Mouse (Mus musculus): ENCODE measurements around the gene Trim15. TPM values are rescaled to one million over a fixed set of nuclear protein-coding genes. Genes with fewer than 3 reads are reported as not detected.
A peak's percentile ranks its signal among the peaks of the same experiment; 100 is the strongest.

The Trim15 gene
- total RNA-seq, 2 experiments from 2014 or later = not detected

DNA sequence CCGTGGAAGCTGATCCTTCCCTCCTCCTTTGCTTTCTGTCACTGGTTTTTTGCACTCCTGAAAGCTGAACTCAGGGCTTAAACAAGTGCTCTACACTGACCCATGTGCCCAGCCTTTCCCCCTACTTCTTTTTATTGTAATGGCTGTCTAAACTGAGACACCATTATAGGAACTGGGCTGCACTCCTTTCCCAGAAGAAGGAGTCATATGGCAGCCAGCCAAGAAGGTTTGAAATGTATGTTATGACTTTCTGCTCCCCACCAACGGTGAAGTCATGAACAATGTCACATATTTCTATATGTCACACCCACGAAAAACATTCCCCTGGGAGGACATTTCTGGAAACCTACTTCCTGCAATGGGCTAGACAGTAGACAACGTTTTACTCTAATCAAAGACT, 7.6 kb upstream of the Trim15 start:
- no peak for DNase-seq

DNA sequence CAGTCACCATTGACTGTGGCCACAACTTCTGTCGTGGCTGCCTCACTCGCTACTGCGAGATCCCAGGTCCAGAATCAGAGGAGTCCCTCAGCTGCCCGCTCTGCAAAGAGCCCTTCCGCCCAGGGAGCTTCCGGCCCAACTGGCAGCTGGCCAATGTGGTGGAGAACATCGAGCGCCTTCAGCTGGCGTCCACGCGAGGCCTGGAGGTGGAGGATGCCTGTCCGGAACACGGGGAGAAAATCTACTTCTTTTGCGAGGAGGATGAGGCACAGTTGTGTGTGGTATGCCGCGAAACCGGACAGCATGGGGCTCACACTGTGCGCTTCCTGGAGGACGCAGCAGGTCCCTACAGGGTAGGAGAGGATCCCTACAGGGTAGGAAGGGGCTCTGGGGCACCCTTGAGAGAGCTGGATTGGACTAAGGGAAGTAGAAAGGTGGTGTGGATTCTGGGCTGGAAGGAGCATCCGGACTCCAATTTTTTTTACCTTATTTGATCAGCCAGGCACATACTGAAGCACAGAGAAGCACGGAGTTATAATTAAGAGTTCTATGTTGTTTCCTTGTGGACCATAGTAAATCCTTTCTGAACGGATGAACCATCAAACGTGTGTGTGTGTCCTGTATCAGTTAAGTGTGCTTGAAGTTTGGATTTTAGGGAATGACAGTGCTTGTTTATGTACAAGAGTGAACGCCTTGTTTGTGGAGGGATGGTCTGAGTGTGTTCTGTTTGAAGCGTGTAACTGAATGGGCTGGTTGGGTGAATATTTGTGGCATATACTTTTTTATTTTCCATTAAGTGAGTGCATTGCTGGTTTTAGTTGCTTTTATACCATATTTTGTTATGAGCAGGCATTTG, 3.2 kb upstream of the Trim15 start:
- intact Hi-C loops (cut with DNase I) = no loop called here
- peak; percentile 13 to 46 for DNase-seq

More for the DNA sequence above, 7.6 kb upstream of the Trim15 start:
- intact Hi-C loops (cut with DNase I) = no loop called here

DNA sequence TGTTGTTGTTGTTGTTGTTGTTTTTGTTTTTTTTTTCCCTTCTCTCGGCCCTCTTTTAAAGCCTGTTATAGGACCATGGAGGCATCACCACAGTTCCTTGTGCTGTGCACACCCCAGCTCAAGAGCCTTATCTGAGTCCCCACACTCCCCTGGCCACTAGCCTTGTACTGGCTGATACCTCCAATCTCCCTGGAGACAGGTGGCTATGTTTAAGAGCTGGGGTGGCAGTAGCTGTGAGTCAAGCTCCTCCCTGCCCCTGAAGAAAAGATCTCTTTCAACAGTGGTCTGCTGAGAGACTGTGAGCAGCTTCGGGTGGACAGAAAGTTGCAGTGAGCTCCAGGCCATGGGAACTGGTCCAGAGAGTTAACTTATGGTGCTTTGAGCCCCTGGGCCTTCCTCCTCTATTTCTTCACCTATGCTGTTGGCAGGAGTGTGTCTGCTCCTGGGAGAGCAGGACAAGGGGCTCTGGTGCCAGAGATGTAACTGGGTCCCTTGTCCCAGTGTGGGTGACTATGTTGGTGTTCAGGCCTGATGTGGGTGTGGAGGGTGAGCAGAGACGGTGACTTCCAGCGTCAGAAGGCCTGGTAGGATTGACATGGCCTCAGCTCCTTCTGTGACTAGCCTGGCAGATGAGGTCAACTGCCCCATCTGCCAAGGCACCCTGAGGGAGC, 2.4 kb upstream of the Trim15 start, which contains the start of gene Trim10:
TSS of gene Trim10 (plus strand) at position 291 of the 671 bp plus-strand sequence.
- no peak for DNase-seq
- intact Hi-C loops (cut with DNase I) = no loop called here

DNA sequence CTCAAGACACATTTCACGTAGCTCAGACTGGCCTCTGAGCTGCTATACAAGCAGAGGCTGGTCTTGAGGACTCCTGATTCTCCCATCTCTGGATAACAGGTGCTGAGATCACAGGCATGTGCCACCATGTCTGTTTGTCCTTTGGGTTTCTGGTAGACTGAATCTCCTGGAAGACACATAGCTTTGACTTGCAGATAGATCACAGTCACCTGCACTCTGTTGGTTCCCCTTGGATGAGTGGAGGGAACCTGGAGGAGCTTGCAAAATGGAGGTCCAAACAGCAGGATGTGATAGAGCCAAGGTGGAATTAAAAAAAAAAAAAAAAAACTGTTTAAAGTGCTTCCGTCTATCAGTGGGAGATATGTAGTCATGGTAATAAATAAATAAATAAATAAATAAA, 1.8 kb upstream of the Trim15 start:
- no peak for DNase-seq
- intact Hi-C loops (cut with DNase I) = no loop called here

DNA sequence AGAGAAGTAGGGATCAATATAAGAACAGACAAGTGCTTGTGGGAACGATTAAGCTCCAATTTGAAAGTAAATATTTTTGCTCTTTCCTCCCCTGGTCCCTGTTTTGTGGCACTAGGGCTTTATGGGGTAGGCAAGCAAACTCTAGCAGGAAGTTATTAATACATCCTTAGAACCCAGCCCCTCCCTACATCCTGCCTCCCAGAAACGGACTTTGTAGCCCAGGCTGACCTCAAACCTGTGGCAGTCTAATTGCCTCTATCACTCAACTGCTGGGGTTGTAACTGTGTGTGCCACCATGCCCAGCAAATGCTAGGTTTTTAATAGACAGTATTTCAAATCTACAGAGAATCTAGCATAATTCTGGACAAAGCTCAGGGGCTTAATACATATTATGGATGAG, 5.3 kb downstream of the Trim15 start:
- intact Hi-C loops (cut with DNase I) = no loop called here
- DNase-seq = no peak

DNA sequence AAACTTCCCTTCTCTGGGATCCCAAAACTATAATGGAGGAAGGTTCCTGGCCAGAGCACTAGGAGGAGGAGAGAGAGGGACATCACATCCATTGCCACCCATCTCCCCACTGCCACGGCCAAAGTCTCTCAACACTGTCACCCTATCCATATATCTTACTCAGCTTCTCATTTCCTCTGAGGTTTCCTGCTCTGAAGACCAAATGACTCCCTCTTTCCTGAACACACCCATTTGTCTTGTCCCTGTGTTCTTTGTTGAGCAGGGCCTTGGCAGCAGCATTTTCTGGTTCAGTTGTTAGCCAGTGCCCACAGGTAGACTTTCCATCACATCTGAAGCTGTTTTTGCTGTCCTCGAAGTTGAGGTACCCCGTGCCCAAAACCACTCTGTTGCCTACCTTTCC, 8.8 kb downstream of the Trim15 start:
- intact Hi-C loops (cut with DNase I) = no loop called here
- no peak for DNase-seq

DNA sequence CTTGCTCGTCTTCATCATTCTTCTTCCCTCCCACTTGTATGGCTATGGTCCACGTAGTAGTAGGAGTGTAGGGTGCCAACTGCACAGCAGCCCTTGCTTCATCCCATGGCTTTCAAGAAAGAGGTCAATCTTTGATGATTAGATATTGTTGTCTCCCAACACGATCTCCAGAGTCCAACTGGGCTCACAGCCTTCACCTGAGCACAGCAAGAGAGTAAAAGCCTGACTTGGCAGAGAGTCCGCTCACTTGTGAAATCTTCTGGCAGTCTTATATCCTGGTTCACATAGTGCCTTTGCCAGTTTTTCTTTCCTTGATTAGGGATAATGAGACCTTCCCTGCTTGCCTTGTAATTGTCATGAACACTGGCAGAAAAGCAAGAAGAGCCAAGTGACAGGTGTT, 10.8 kb downstream of the Trim15 start:
- DNase-seq = no peak
- intact Hi-C loops (cut with DNase I) = no loop called here

DNA sequence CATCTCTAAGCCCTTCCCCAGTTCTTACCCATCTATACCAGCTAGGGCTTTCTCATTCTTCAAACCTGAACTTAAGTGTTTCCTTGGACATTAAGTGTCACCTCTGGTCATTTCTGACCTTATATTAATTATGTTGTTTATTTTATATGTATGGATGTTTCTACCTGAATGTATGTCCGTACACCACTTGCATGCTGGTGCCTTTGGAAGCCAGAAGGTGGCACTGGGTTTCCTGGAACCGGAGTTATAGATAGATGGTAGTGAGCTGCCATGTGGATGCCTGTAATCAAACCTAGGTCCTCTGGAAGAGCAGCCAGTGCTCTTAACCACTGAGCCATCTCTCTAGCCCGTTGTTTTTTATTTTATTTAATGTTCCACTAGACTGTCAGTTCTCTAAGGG, 11.5 kb downstream of the Trim15 start:
- intact Hi-C loops (cut with DNase I) = no loop called here
- DNase-seq = no peak

DNA sequence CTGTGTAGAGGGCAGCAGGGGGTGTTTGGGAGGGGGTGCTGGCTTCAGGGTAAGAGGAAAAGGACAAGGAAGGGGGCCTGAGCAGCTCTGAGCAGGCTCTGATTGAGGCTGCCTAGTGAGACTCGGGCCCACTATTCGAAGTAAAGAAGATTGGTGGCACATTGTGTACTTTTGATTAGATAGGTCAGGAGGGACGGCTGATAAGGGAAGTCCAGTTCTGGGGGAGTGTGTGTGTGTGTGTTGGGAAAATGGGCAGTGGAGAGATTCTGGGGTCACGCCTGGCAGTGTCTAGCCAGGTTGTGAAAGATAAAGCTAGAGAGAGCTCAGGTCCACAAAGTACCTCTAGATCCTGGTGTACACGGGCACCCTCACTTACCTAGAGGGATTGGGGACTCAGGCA, 15.4 kb downstream of the Trim15 start:
- no peak for DNase-seq
- intact Hi-C loops (cut with DNase I) = no loop called here

DNA sequence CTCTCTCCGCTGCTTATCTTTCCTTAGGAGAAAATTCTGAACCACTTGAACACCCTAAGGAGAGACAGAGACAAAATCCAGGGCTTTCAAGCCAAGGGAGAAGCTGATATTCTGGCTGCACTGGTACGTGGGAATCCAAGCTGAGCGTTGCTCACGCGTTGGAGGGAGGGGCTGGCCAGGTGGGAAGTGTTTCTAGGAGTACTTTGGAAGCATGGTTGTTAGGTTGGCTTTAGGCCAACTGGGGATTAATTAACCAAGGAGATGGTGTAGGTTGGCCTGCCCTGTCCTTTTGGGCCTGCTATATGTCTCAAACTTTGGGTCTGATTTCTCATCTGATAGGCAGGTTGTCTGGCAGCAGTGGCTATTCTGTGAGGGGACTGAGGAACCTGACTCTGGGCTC, 15.8 kb downstream of the Trim15 start:
- intact Hi-C loops (cut with DNase I) = no loop called here
- DNase-seq = no peak

DNA sequence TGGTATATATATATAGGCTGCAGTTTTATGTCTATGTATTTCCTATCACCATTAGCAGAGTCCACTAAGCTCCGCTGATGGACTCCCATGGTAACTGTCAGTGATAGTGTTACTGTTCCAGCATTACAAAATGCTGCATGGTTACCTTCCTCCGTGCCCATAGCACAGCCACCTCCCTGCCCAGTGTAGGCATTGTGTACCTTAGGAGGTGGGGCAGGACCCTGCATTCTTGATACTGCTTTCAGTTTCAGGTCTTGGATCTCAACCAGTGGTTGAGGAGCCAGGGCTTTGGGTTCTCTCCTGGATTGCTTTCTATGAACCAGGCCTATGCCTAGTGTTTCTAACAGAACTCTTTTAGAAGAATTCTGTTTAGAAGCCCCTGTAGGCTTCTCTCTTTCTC, 17.0 kb downstream of the Trim15 start:
- intact Hi-C loops (cut with DNase I) = no loop called here
- DNase-seq = no peak

DNA sequence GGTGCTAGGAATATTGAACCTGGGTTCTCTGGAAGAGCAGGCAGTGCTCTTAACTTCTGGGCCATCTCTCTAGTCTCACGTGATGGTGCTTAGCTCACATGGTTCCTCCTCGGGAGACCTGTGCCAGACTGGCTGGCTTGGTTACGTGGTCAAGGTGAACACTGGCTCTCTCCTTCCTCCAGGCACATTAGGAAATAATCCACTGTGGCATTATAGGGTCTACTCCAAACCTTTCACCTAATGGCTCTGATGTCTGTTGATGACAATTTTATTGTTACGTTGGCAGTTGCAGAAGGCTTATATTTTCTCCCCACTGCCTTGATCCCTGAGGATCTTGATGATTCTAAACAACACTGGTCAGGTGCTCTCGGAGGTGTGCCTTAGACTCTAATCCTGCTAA, 18.1 kb downstream of the Trim15 start:
- DNase-seq = no peak
- intact Hi-C loops (cut with DNase I) = no loop called here

DNA sequence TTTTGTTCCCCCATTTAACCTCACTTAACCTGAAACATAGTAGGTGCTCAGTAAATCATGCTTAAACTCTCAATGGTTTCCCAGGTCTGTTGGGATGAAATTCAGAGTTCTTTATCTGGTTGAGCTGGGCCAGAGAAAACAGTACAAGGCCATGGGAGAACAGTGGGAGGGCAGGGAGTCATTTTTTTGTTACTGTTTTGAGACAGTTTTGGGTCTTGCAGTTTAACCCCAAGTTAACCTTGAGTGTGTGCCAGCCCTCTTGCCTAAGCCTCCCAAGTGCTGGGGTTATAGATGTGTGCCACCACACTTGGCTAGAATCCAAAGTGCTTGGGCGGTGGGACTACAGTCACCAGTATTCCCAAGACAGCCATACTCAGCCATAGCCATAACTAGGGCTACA, 22.3 kb downstream of the Trim15 start:
- intact Hi-C loops (cut with DNase I) = loop anchor here (5.0 kb wide), 1 partner anchor 203 kb away; the partner anchor contains the start of gene Gabbr1
- no peak for DNase-seq

DNA sequence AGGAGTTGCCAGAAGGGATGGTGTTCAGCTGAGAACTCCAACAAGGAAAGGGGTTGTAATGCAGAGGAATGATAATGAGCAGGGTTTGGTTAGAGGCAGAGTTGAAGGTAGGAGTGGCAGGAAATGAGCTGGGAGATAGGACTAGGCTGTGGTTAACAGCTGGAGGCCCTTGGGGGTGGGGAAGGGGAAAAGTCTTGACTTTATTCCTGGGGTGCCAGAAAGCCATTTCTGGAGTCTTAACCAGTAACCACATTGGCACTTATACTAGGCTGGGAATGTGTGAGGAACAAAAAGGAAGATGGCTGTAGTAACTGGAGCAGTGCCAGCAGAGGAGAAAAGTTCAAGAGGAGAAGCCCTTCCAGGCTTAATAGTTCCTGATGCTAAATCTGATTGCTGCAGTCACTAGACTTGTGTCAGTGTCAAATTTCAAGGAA, 22.7 kb downstream of the Trim15 start:
- intact Hi-C loops (cut with DNase I) = loop anchor here (5.0 kb wide), 1 partner anchor 203 kb away; the partner anchor contains the start of gene Gabbr1
- no peak for DNase-seq

DNA sequence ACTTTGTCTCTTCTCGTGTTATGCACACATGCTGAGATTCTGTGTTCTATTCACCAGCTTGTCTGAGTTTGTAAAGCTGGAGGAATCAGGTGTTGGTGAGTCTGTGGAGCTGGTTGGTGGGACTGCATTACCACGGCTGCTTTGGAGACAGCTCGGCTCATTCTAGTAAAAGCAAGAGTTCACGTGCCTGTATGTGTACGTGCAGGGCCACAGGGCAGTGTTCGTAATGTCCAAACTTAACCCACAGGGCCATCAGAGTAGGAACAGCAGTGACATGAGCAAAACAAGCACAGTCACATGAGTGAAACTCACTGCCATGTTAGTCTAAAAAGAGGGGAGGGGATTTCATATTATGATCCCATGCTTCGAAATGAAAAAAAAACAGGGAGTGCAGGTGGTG, 23.3 kb downstream of the Trim15 start:
- intact Hi-C loops (cut with DNase I) = loop anchor here (5.0 kb wide), 1 partner anchor 204 kb away; the partner anchor contains the start of gene Gabbr1
- no peak for DNase-seq

DNA sequence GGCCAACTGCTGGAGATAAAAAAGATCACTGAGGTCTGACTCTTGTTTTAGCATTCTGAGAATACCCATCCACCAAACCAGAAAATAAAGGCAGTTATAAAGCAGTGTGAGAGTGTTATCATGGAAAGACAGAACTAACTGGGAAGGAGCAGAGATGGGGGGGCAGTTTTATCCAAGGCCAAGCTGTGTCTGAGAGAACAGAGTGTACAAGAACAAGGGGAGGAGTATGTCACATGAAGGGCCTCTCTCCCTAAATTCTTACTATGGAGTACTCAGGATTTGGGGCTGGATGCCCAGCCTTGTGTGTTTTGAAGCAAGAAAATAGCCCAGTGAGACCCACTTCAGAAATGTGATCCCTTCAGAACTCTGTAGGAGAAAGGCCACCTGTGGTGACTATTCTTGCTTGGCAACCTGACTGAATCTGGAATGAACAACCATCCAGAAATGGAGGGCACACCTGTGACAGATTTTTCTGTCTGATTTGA, 26.0 kb downstream of the Trim15 start:
- DNase-seq = no peak
- intact Hi-C loops (cut with DNase I) = loop anchor here (5.0 kb wide), 1 partner anchor 206 kb away; the partner anchor contains the start of gene Gabbr1

DNA sequence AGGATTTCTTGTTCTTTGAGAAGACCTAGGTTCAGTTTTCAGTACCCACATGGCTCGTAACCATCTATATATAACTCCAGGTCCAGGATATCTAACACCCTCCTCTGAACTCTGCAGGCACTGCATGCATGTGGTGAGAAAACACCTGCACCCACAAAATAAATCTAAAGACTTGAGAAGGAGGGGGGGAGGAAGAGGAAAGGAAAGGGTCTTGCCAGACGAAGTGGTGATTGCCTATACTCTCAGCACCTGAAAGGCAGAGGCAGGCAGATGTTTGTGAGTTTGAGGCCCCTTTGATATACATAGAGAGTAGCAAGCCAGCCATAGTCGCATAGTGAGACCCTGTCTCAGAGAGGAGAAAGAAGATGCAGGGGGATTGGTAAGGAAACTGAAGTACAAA, 27.1 kb downstream of the Trim15 start:
- intact Hi-C loops (cut with DNase I) = loop anchor here (5.0 kb wide), 2 partner anchors 117 to 207 kb away; partner anchors contain the start of genes Gabbr1, Znrd1 and Znrd1as
- DNase-seq = no peak

DNA sequence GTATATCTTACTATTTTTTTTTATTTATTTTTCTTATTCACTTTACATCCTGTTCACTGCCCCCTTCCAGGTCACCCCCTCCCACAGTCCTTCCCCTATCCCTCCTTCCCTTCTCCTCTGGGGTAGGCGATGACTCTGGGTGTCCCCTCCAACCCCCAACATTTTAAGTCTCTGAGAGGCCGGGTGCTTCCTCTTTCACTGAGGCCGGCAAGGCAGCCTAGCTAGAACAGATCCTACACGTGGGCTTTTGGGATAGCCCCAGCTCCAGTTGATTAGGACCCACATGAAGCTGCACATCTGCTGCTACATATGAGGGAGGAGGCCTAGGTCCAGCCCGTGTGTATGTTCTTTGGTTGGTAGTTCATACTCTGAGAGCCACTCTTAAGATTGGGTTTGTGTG, 28.0 kb downstream of the Trim15 start:
- intact Hi-C loops (cut with DNase I) = loop anchor here (5.0 kb wide), 1 partner anchor 118 kb away; the partner anchor contains the start of genes Znrd1 and Znrd1as
- DNase-seq = no peak

DNA sequence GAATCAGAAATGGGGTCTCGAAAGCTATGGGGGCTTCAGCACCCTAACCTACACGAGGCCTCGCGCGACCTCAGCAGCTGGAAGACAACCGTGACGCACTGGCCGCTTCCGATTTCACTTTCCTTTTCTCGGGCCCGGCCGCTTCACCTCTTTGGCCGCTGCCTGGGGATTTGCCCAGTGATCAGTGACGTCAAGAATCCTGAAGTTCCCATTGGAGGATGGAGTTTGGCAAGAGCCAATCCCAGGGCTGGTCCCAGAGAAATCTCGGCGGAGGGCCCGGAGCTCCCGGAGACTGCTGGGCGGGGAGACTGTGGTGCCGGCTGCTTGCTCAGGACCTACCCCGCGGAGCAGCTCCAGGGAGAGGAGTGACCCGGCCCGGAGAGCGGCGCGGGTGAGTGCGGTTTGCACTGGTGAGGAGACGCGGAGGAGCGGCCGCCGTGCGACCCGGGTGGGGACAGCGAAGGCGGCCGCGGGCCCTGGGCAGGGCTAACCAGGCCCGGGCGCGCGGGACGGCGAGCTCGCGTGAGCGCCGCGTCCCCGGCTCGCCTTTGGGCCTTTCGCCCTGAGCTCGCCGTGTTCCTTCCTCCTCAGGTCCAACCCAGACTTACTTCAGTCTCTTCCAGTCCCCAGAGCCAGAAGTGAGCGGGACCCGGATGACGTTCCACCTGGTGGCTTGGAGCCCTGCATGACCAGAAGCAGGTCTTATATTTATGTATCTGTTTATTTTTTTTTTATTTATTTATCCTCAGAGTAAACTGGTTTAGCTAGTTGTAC, 29.9 kb downstream of the Trim15 start, which contains the start of gene Trim26:
TSS of gene Trim26 (plus strand) at position 261 of the 774 bp plus-strand sequence.
- peak; percentile 97 to 98 for DNase-seq

DNA sequence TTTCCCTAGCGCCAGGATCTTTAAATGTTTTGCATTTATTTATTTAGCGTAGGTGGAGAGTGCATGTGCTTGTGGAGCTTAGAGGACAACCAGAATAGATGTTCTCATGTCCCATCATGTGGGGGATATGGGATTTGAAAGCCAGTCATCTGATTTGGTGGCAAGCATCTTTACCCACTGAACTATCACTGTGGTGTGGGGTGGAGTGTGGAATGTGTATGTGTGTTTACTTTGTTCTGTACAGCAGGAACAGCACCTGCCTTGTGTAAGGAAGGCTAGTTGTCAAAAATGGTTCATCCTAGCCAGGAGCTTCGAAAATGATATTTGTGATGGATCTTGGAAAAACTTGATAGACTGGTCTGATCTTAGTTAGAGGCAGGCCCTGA, 30.6 kb downstream of the Trim15 start:
- no peak for DNase-seq
- intact Hi-C loops (cut with DNase I) = loop anchor here (5.0 kb wide), 1 partner anchor 121 kb away; the partner anchor contains the start of genes Znrd1 and Znrd1as

More for the DNA sequence above, 29.9 kb downstream of the Trim15 start, which contains the start of gene Trim26:
- intact Hi-C loops (cut with DNase I) = loop anchor here (5.0 kb wide), 1 partner anchor 120 kb away; the partner anchor contains the start of genes Znrd1 and Znrd1as
